Mouse (Mus musculus) liver, embryonic 11.5 days (tissue): ENCODE data around the gene Tas1r3. TPM values are rescaled to one million over a fixed set of nuclear protein-coding genes. Genes with fewer than 3 reads are reported as not detected.

Experiments
- ATAC-seq: fragments of 200-750 bp; cut with Nextera tagmentation; replicated peaks from 2 replicates; pipeline ENCODE4 v1.8.0; 2017; ENCODE audit warnings: moderate number of reproducible peaks, mild to moderate bottlenecking, moderate TSS enrichment, moderate library complexity; ENCODE audit not compliant: low FRiP score
- DNase-seq: peaks from one replicate; pipeline ENCODE4 v3.0.0-alpha.2; 2017; ENCODE audit warnings: low spot score
- H3K27ac ChIP-seq: fragments of 300-500 bp; sonication (generic); 2 replicates; pipeline ENCODE4 v1.5.1; 2014; ENCODE audit warnings: mild to moderate bottlenecking, low read depth, low read length, control low read depth
- H3K27me3 ChIP-seq: fragments of 300-500 bp; sonication (generic); replicated peaks from 2 replicates; pipeline ENCODE4 v1.6.1; 2014; ENCODE audit warnings: low read length, mixed read lengths; ENCODE audit not compliant: control insufficient read depth, insufficient read depth
- H3K36me3 ChIP-seq: fragments of 300-500 bp; sonication (generic); 2 replicates; pipeline ENCODE4 v1.6.1; 2014; ENCODE audit warnings: mild to moderate bottlenecking, low read length, moderate library complexity, mixed read lengths; ENCODE audit not compliant: control insufficient read depth, insufficient read depth
- H3K4me1 ChIP-seq: fragments of 300-500 bp; sonication (generic); replicated peaks from 2 replicates; pipeline ENCODE4 v1.6.1; 2014; ENCODE audit warnings: low read length, mixed read lengths; ENCODE audit not compliant: control insufficient read depth, insufficient read depth
- H3K4me2 ChIP-seq: fragments of 300-500 bp; sonication (generic); 2 replicates; pipeline ENCODE4 v1.6.1; 2014; ENCODE audit warnings: mild to moderate bottlenecking, control low read depth, moderate library complexity
- H3K4me3 ChIP-seq: fragments of 300-500 bp; sonication (generic); 2 replicates; pipeline ENCODE4 v1.5.1; 2014; ENCODE audit warnings: low read depth, low read length, control low read depth
- H3K9ac ChIP-seq: fragments of 300-500 bp; sonication (generic); 2 replicates; pipeline ENCODE4 v1.6.1; 2014; ENCODE audit warnings: low read depth, low read length, control low read depth
- H3K9me3 ChIP-seq: fragments of 300-500 bp; sonication (generic); 2 replicates; pipeline ENCODE4 v1.6.1; 2016; ENCODE audit warnings: low read length, inconsistent platforms, mixed read lengths; ENCODE audit not compliant: control insufficient read depth
- WGBS: fragments of 180-500 bp; shearing (Covaris S2); extraction: QIAGEN DNeasy Blood & Tissue Kit; methylation state at CpG from one replicate; pipeline ENCODE4 v1.1.7; 2014; 5-methylcytosine and 5-hydroxymethylcytosine counted together
- polyA plus RNA-seq: library from polyadenylated mRNA; unstranded; fragments of >200 nt; fragmentation: Nextera tagmentation; extraction: Ambion mirVana; gene quantifications from 2 replicates; pipeline ENCODE4 v1.2.1, GENCODE M21; 2014

The Tas1r3 gene
- polyA plus RNA-seq, 1 experiment from 2014 or later, result 0.22 TPM

GRCm38 (mm10) chr4:155892017-155892416 lies 28.9 kb upstream of the Tas1r3 start:
- peak; percentile 89 for ATAC-seq
- Histone ChIP-seq H3K4me1 (peaks cover 34% of the 10 kb centered on the region), H3K9ac (peak overlapping the region; percentile 95), H3K9me3 (no peaks in the 10 kb centered on the region), H3K27ac (peak overlapping the region; percentile 97), H3K27me3 (no peaks in the 10 kb centered on the region), H3K4me2 (peak overlapping the region; percentile 99), H3K4me3 (peak overlapping the region; percentile 96), H3K36me3 (peaks cover 23% of the 10 kb centered on the region)
- DNase-seq, result peak; percentile 87
- WGBS, result under 1% methylated on average over 56 of the region's 56 CpGs

- no peaks in the 10 kb centered on the region for H3K27me3 ChIP-seq
- peaks cover 34% of the 10 kb centered on the region for H3K4me1 ChIP-seq
- peak within 1 kb of the TSS; percentile 95 for H3K9ac ChIP-seq
- peak within 1 kb of the TSS; percentile 96 for H3K4me3 ChIP-seq
- no peaks in the 10 kb centered on the region for H3K9me3 ChIP-seq
- H3K4me2 ChIP-seq, result peak within 1 kb of the TSS; percentile 99
- H3K27ac ChIP-seq, result peak within 1 kb of the TSS; percentile 97
- DNase-seq, result peak; percentile 94
- ATAC-seq, result peak; percentile 86
- under 1% methylated on average over 51 of the region's 52 CpGs for WGBS
- peaks cover 22% of the 10 kb centered on the region for H3K36me3 ChIP-seq
Observed at GRCm38 (mm10) chr4:155891551-155892001, 28.4 kb upstream of the Tas1r3 start, which contains the start of the genes Pusl1 and Acap3. Pusl1 (minus strand) TSS chr4:155891781. Acap3 (plus strand) TSS chr4:155891822.

DNA sequence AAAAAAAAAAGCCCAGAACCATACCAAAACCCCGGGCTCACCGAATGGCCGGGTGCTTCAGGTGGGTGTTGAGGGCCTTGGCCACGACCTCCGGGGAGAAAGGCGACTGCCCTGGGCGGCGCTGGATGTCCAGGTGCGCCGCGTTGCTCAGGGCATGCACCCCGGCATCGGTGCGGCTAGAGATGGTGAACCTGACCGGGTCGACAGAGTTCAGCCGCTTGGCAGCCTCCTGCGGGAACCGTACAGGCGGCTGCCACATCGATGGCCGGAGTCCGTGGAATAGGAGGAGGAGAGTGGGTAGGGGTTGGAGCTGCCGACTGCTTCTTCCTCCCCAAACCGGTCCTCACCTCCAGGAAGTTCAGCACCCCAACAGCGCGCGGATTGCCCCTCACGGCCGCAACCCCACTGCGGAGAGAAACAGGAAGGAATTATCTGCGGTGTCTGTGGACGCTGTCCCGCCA lies 27.9 kb upstream of the Tas1r3 start:
- H3K27me3 ChIP-seq, result no peaks in the 10 kb centered on the region
- ATAC-seq (no peak), DNase-seq (peak; percentile 52)
- H3K9ac ChIP-seq, result peak overlapping the region; percentile 95
- H3K27ac ChIP-seq, result no peak overlapping the region; the same call in 1 of the 2 replicates
- no peaks in the 10 kb centered on the region for H3K9me3 ChIP-seq
- peak overlapping the region; percentile 99 for H3K4me2 ChIP-seq
- H3K36me3 ChIP-seq, result peaks cover 23% of the 10 kb centered on the region
- under 1% methylated on average over 34 of the region's 34 CpGs for WGBS
- peaks cover 34% of the 10 kb centered on the region for H3K4me1 ChIP-seq
- H3K4me3 ChIP-seq, result peak overlapping the region; percentile 96

DNA sequence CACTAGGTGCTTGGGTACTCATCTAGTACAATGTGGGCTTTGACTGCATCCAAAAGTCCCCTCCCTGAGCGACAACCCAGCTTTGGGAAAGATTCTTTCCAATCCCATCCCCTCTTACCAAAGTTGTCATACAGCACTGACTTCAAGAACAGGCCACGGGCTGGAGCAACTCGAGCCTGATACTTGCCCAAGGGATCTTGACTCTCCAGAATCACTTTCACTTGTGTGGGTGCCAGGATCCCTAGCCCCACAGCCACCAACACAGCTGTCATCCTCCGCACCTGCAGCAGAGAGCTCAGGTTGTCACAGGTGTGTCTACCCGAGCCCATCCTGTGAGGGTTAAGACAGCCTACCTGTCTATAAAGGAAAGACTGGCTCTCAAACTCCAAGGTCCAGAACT lies 26.2 kb upstream of the Tas1r3 start:
- Histone ChIP-seq H3K27ac (no peak overlapping the region), H3K4me1 (peaks cover 23% of the 10 kb centered on the region), H3K9ac (no peak overlapping the region), H3K36me3 (peaks cover 32% of the 10 kb centered on the region), H3K4me2 (no peak overlapping the region), H3K4me3 (no peak overlapping the region), H3K27me3 (no peaks in the 10 kb centered on the region), H3K9me3 (no peaks in the 10 kb centered on the region)
- WGBS, result 83% methylated on average over 5 of the region's 5 CpGs
- ATAC-seq (no peak), DNase-seq (no peak)

GRCm38 (mm10) chr4:155888181-155888580 lies 25.0 kb upstream of the Tas1r3 start:
- WGBS, result 93% methylated on average over 9 of the region's 9 CpGs
- Histone ChIP-seq H3K4me2 (no peak overlapping the region), H3K27ac (no peak overlapping the region), H3K4me3 (no peak overlapping the region), H3K4me1 (peaks cover 11% of the 10 kb centered on the region), H3K9ac (no peak overlapping the region), H3K36me3 (peaks cover 32% of the 10 kb centered on the region), H3K27me3 (no peaks in the 10 kb centered on the region), H3K9me3 (no peaks in the 10 kb centered on the region)
- DNase-seq, result no peak
- no peak for ATAC-seq

GRCm38 (mm10) chr4:155887674-155888073 lies 24.5 kb upstream of the Tas1r3 start:
- no peaks in the 10 kb centered on the region for H3K27me3 ChIP-seq
- no peak overlapping the region for H3K9ac ChIP-seq
- H3K36me3 ChIP-seq, result peaks cover 32% of the 10 kb centered on the region
- peaks cover 6% of the 10 kb centered on the region for H3K4me1 ChIP-seq
- H3K27ac ChIP-seq, result no peak overlapping the region
- H3K4me3 ChIP-seq, result no peak overlapping the region
- DNase-seq (no peak), ATAC-seq (no peak)
- no peak overlapping the region for H3K4me2 ChIP-seq
- WGBS, result 89% methylated on average over 10 of the region's 10 CpGs
- no peaks in the 10 kb centered on the region for H3K9me3 ChIP-seq

DNA sequence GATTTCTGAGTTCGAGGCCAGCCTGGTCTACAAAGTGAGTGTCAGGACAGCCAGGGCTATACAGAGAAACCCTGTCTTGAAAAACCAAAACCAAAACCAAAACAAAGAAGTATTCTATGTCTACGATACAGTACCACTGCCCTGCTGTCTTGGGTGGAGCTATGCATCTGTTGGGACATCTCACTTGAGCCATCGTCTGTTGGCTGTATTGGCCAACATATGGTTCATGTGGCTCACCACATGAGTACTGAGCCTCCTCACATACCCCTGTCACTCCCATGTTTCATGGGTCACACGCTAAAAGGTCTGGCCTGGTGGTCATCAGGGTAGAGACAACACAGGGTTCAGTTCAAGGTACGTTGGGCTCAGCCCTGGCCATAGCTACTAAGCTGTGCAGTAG lies 23.2 kb upstream of the Tas1r3 start:
- Histone ChIP-seq H3K36me3 (peaks cover 32% of the 10 kb centered on the region), H3K4me2 (no peak overlapping the region), H3K27ac (no peak overlapping the region), H3K27me3 (no peaks in the 10 kb centered on the region), H3K9ac (no peak overlapping the region), H3K4me1 (peaks cover 6% of the 10 kb centered on the region), H3K4me3 (no peak overlapping the region), H3K9me3 (no peaks in the 10 kb centered on the region)
- ATAC-seq (no peak), DNase-seq (no peak)
- WGBS, result 90% methylated on average over 5 of the region's 5 CpGs

DNA sequence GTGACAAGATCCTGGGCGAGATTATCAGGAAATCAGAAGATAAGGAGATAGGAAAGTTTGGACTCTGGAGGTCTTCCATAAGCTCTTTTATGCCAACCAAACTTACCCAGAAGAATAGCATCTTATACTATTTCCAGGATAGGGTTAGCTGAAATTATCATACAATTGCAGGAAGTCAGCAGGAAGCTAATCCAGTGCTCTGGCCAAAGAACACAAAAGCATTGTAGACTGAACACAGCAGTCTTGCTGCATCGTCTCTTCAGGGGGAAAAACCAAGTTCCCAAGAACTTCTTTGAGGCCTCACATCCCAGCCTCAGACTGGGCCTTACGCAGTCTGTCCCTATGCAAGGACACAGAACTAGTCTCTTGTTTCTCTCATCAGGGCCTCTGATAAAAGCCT lies 20.4 kb upstream of the Tas1r3 start:
- Histone ChIP-seq H3K27me3 (no peaks in the 10 kb centered on the region), H3K4me1 (no peaks in the 10 kb centered on the region), H3K9ac (no peak overlapping the region), H3K27ac (no peak overlapping the region), H3K36me3 (peaks cover 29% of the 10 kb centered on the region), H3K4me2 (no peak overlapping the region), H3K9me3 (no peaks in the 10 kb centered on the region), H3K4me3 (no peak overlapping the region)
- WGBS, result 87% methylated on average over 3 of the region's 3 CpGs
- DNase-seq (no peak), ATAC-seq (no peak)

GRCm38 (mm10) chr4:155871404-155871803 lies 8.2 kb upstream of the Tas1r3 start:
- Histone ChIP-seq H3K4me3 (no peak overlapping the region), H3K36me3 (peaks cover 28% of the 10 kb centered on the region)
- no peak for ATAC-seq

More at GRCm38 (mm10) chr4:155871404-155871803, 8.2 kb upstream of the Tas1r3 start:
- Histone ChIP-seq H3K9me3 (no peaks in the 10 kb centered on the region), H3K9ac (no peak overlapping the region), H3K27ac (no peak overlapping the region), H3K27me3 (no peaks in the 10 kb centered on the region), H3K4me1 (peaks cover 13% of the 10 kb centered on the region), H3K4me2 (peak overlapping the region; percentile 15)
- no peak for DNase-seq
- WGBS, result 84% methylated on average over 7 of the region's 7 CpGs
